In genomic region chrX:161961756-161962155, GRCm38 (mm10) we compare ENCODE assay signal across 10 mouse cellular contexts.
A peak's percentile ranks its signal among the peaks of the same experiment; 100 is the strongest.
DNase-seq lines count a peak whose midpoint lies in the region; ATAC-seq and TF ChIP-seq lines count a peak whose summit lies in the region.
"Had no signal": no experiment of that assay in that cellular context is flagged by ENCODE, and none has a peak within 500 bp of the region (broad histone marks: within the 10 kb centered on the region; RNA-seq: fewer than 3 reads in every experiment).

No protein-coding gene starts in this region.

- TF ChIP-seq CTCF in midbrain, postnatal 0 days (IDR thresholded peaks at IDR 0.05): no peak

- H3K4me3 ChIP-seq in midbrain, embryonic 14.5 days (replicated peaks; ENCODE audit: low read depth, low read length): no peak overlapping the region
- no peak overlapping the region for H3K4me3 ChIP-seq in midbrain, postnatal 0 days (ENCODE audit: low read depth, low read length)
- H3K4me3 ChIP-seq: intestine, embryonic 15.5 days had no signal

- ATAC-seq in midbrain, embryonic 14.5 days (ENCODE audit: low FRiP score, low TSS enrichment): no peak
- no peak for ATAC-seq in midbrain, postnatal 0 days (ENCODE audit: low FRiP score)

- H3K27me3 ChIP-seq in midbrain, embryonic 14.5 days (ENCODE audit: control insufficient read depth, insufficient read depth, low read length): no peaks in the 10 kb centered on the region
- no peaks in the 10 kb centered on the region for H3K27me3 ChIP-seq in midbrain, postnatal 0 days (ENCODE audit: insufficient read depth, low read length)
- H3K27me3 ChIP-seq: intestine, embryonic 15.5 days had no signal

- peak; percentile 38 for DNase-seq in adrenal gland, postnatal 10 days
- no peak for DNase-seq in adrenal gland, adult 18-20 months (ENCODE audit: low spot score in 2 of 2)
- DNase-seq in heart, postnatal 4 days: peak; percentile 22
- DNase-seq in heart, postnatal 25 days (ENCODE audit: low spot score): no peak
- peak; percentile 6 for DNase-seq in midbrain, embryonic 14.5 days
- DNase-seq in midbrain, postnatal 0 days (ENCODE audit: low spot score): no peak
- peak; percentile 41 for DNase-seq in testis, postnatal 10 days (ENCODE audit: low spot score)
- no peak for DNase-seq in right cerebral cortex, postnatal 10 days (ENCODE audit: low spot score in 2 of 2)
- DNase-seq: right cerebral cortex, postnatal 4 days had no signal

- no peak overlapping the region for H3K4me2 ChIP-seq in midbrain, embryonic 14.5 days (ENCODE audit: low read length)
- no peak overlapping the region for H3K4me2 ChIP-seq in midbrain, postnatal 0 days (ENCODE audit: low read depth, low read length, poor library complexity, severe bottlenecking)
- H3K4me2 ChIP-seq: intestine, embryonic 15.5 days had no signal

- H3K27ac ChIP-seq in midbrain, embryonic 14.5 days (replicated peaks; ENCODE audit: low read depth, low read length): no peak overlapping the region
- no peak overlapping the region for H3K27ac ChIP-seq in midbrain, postnatal 0 days (ENCODE audit: low read depth, low read length)
- H3K27ac ChIP-seq: intestine, embryonic 15.5 days had no signal

- intact Hi-C loops in heart, postnatal 25 days (cut with DNase I): loop anchor here (10.0 kb wide), 1 partner anchor 493 kb away; no protein-coding TSS in a partner anchor

- H3K9ac ChIP-seq in midbrain, embryonic 14.5 days (replicated peaks; ENCODE audit: low read length): no peak overlapping the region
- H3K9ac ChIP-seq in midbrain, postnatal 0 days (replicated peaks; ENCODE audit: low read length, poor library complexity, severe bottlenecking): no peak overlapping the region
- H3K9ac ChIP-seq: intestine, embryonic 15.5 days had no signal

- H3K4me1 ChIP-seq in midbrain, embryonic 14.5 days (ENCODE audit: control insufficient read depth, insufficient read depth, low read length): no peaks in the 10 kb centered on the region
- H3K4me1 ChIP-seq in midbrain, postnatal 0 days (ENCODE audit: insufficient read depth, low read length): no peaks in the 10 kb centered on the region

- WGBS in midbrain, embryonic 14.5 days: 65% methylated on average over 6 of the region's 6 CpGs
- 56% methylated on average over 6 of the region's 6 CpGs for WGBS in midbrain, postnatal 0 days

- H3K36me3 ChIP-seq in midbrain, embryonic 14.5 days (ENCODE audit: control insufficient read depth, insufficient read depth, low read length): no peaks in the 10 kb centered on the region
- no peaks in the 10 kb centered on the region for H3K36me3 ChIP-seq in midbrain, postnatal 0 days (ENCODE audit: insufficient read depth, low read length)
- H3K36me3 ChIP-seq: intestine, embryonic 15.5 days had no signal

- H3K9me3 ChIP-seq in midbrain, embryonic 14.5 days (ENCODE audit: control insufficient read depth, low read length): no peaks in the 10 kb centered on the region
- no peaks in the 10 kb centered on the region for H3K9me3 ChIP-seq in midbrain, postnatal 0 days (ENCODE audit: low read length)
- H3K9me3 ChIP-seq: intestine, embryonic 15.5 days had no signal

Comparison
In these comparisons a context has a peak if more than half of its experiments do, and no peak if none do; other contexts are left out.
1. DNase-seq: peak in adrenal gland, postnatal 10 days (single experiment), heart, postnatal 4 days (single experiment), midbrain, embryonic 14.5 days (single experiment) and testis, postnatal 10 days (single experiment); none in adrenal gland, adult 18-20 months (0 of 2), heart, postnatal 25 days (single experiment), midbrain, postnatal 0 days (single experiment) and right cerebral cortex, postnatal 10 days (0 of 2).